Mouse (Mus musculus) embryonic facial prominence, embryonic 15.5 days (tissue): Measurements from ENCODE around the gene Gm498. TPM values are rescaled to one million over a fixed set of nuclear protein-coding genes. Genes with fewer than 3 reads are reported as not detected.

Experiments
- ATAC-seq: fragments of 200-750 bp; cut with Nextera tagmentation; 2 replicates; pipeline ENCODE4 v1.8.0; 2017; ENCODE audit warnings: low read depth, moderate TSS enrichment; ENCODE audit not compliant: insufficient number of reproducible peaks, low FRiP score, low TSS enrichment
- H3K27ac ChIP-seq: fragments of 300-500 bp; sonication (generic); replicated peaks from 2 replicates; pipeline ENCODE4 v1.5.1; 2015; ENCODE audit warnings: mild to moderate bottlenecking, inconsistent platforms
- H3K27me3 ChIP-seq: fragments of 300-500 bp; sonication (generic); 2 replicates; pipeline ENCODE4 v1.6.1; 2015; ENCODE audit warnings: inconsistent platforms
- H3K36me3 ChIP-seq: fragments of 300-500 bp; sonication (generic); 2 replicates; pipeline ENCODE4 v1.6.1; 2015; ENCODE audit warnings: mild to moderate bottlenecking, inconsistent platforms
- H3K4me1 ChIP-seq: fragments of 300-500 bp; sonication (generic); 2 replicates; pipeline ENCODE4 v1.6.1; 2015; ENCODE audit warnings: inconsistent platforms
- H3K4me2 ChIP-seq: fragments of 300-500 bp; sonication (generic); replicated peaks from 2 replicates; pipeline ENCODE4 v1.6.1; 2015; ENCODE audit warnings: mild to moderate bottlenecking, inconsistent platforms
- H3K4me3 ChIP-seq: fragments of 300-500 bp; sonication (generic); replicated peaks from 2 replicates; pipeline ENCODE4 v1.5.1; 2015; ENCODE audit warnings: mild to moderate bottlenecking, inconsistent platforms
- H3K9ac ChIP-seq: fragments of 300-500 bp; sonication (generic); 2 replicates; pipeline ENCODE4 v1.6.1; 2015; ENCODE audit warnings: inconsistent platforms
- H3K9me3 ChIP-seq: fragments of 300-500 bp; sonication (generic); replicated peaks from 2 replicates; pipeline ENCODE4 v1.6.1; 2016; ENCODE audit warnings: inconsistent platforms
- WGBS: fragments of 180-500 bp; shearing (Covaris S2); methylation state at CpG from one replicate; pipeline ENCODE4 v1.1.7; 2015; 5-methylcytosine and 5-hydroxymethylcytosine counted together
- polyA plus RNA-seq: library from polyadenylated mRNA; unstranded; fragments of >200 nt; fragmentation: Nextera tagmentation; extraction: Ambion mirVana; gene quantifications from 2 replicates; pipeline ENCODE4 v1.2.1, GENCODE M21; 2015

The Gm498 gene
- not detected in 2 replicates for polyA plus RNA-seq

DNA sequence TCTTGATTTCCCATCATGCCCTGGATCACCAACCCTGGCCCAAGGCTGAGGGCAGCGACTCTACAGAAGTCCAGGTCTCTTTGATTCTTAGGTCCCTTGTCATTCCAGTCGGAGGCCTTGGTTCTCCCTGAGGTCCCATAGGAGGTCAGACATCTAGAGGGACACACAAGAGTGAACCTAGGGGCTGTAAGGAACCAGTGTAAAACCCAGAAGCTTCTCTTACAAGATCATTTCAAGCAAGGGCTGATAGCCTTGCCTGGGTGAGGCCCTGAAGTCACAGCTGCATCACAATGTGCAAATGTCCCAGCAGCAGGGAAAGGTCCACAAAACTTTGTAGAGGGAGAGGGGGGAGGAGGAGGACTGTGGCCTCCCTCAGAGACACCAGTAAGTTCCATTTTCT, at the start of gene Gm498:
Gm498 (plus strand) TSS at position 301 of the 400 bp plus-strand sequence.
- Histone ChIP-seq H3K4me3 (no peak within 1 kb of the TSS), H3K27ac (no peak within 1 kb of the TSS), H3K4me2 (no peak within 1 kb of the TSS), H3K27me3 (no peaks in the 10 kb centered on the region), H3K9me3 (no peaks in the 10 kb centered on the region), H3K9ac (no peak within 1 kb of the TSS), H3K4me1 (no peaks in the 10 kb centered on the region), H3K36me3 (no peaks in the 10 kb centered on the region)
- no peak for ATAC-seq
- WGBS = 86% methylated on average over 2 of the region's 2 CpGs

DNA sequence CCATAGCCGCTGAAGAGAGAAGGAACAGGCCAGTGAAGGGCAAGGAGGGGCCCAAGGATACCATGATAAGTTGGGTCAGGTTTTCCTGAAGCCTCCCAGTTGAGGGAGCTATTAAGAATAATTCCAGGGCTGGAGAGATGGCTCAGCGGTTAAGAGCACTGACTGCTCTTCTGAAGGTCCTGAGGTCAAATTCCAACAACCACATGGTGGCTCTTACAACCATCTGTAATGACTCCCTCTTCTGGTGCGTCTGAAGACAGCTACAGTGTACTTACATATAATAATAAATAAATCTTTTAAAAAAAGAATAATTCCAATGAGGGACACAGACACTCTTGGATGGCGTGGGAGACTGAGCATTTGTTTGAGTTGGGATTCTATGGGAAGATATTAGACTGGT, 47.4 kb upstream of the Gm498 start:
- H3K36me3 ChIP-seq = peaks cover 35% of the 10 kb centered on the region
- WGBS = 78% methylated on average over 4 of the region's 4 CpGs
- peaks cover 14% of the 10 kb centered on the region for H3K4me1 ChIP-seq
- ATAC-seq = no peak
- H3K4me2 ChIP-seq = no peak overlapping the region
- H3K4me3 ChIP-seq = no peak overlapping the region
- no peak overlapping the region for H3K27ac ChIP-seq
- H3K27me3 ChIP-seq = no peaks in the 10 kb centered on the region
- H3K9ac ChIP-seq = no peak overlapping the region
- H3K9me3 ChIP-seq = no peaks in the 10 kb centered on the region

DNA sequence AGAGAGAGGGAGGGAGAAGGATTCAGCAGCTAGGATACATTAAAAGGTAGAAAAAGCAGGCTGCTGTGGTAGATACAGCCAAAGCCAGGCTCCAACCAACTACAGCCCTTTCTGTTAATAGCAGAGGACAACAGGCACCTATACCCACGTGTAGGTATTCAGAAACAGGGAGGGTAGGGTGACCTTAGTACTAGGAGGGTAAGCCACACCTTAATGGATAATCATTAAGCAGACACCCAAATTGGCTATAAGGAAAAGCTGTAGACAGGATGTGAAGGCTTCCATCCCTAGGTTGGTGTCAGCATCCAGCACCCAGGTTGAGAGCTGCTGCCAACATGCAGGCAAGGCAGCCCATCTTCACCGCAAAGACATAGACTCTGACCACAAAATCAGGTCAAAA, 45.4 kb upstream of the Gm498 start:
- no peak for ATAC-seq
- no peak overlapping the region for H3K4me2 ChIP-seq
- H3K27ac ChIP-seq = no peak overlapping the region
- peaks cover 14% of the 10 kb centered on the region for H3K4me1 ChIP-seq
- WGBS = 93% methylated on average over 2 of the region's 2 CpGs
- H3K4me3 ChIP-seq = no peak overlapping the region
- H3K36me3 ChIP-seq = peaks cover 16% of the 10 kb centered on the region; the same call in 1 of the 2 replicates
- no peaks in the 10 kb centered on the region for H3K9me3 ChIP-seq
- H3K9ac ChIP-seq = no peak overlapping the region
- H3K27me3 ChIP-seq = no peaks in the 10 kb centered on the region

DNA sequence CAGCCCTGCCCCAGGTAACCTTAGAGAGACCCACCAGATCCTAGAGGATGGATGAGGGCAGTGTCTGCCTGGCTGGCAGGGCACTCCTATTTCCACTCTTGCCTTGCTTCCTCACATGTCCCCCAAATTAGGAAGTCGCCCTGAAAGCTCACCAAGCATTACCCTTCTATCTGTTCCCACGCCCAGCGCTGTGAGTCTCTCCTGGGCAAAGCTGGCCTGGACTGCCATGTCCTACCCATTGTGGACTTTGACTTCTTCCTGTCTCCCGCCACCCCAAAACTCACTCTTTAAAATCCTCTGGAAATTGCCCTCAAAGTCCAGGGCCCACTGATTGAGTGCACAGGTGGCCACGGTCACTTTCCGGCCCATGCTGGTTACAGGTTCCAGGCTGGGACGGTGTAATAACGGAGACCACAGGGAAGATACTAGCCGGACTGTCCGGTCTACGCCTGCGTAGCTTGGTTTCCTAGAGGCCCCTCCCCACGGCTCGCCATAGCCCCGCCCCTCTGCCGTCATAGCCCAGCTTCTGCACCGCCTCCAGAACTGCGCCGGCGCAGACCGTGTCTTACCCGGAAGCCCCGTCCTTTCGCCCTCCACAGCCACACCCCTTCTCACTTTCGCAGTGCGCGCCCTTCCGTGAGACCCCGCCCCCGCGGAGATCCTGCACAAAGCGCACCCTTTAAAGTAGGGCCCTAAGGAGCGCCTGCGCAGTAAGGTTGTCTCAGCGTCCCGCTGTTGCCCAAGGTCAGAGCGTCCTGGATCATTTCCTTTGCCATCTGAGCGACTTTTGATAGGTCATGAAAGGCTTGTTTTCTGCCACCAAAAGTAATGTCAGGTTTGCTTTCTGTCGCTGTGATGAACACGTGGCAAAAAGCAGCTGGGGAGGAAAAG, 44.0 kb upstream of the Gm498 start, which contains the start of the genes Nadsyn1 and Dhcr7:
Nadsyn1 (minus strand) TSS at position 475 of the 891 bp plus-strand sequence.
Dhcr7 (plus strand) TSS at position 771 of the 891 bp plus-strand sequence.
- peak within 1 kb of the TSS; percentile 73 for H3K4me2 ChIP-seq
- no peaks in the 10 kb centered on the region for H3K27me3 ChIP-seq
- H3K4me3 ChIP-seq = peak within 1 kb of the TSS; percentile 56
- under 1% methylated on average over 40 of the region's 40 CpGs for WGBS
- H3K27ac ChIP-seq = peak within 1 kb of the TSS; percentile 82
- peak within 1 kb of the TSS; percentile 50 for H3K9ac ChIP-seq
- peak; percentile 99 for ATAC-seq
- no peaks in the 10 kb centered on the region for H3K9me3 ChIP-seq
- H3K4me1 ChIP-seq = peaks cover 14% of the 10 kb centered on the region
- H3K36me3 ChIP-seq = peaks cover 8% of the 10 kb centered on the region; the same call in 1 of the 2 replicates

DNA sequence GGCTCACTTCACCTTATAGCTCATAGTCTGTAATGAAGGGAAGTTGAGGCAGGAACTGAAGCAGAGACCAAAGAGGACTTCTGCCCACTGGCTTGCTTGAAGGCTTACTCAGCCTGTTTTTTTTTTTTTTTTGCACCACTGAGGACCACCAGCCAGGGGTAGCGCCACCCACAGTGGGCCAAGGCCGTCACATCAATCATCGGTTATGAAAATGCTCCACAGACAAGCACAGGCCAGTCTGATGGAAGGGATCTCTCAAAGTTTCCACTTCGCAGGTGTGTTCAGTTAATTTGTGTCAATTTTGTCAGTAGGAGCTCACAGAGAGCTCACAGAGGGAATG, 43.4 kb upstream of the Gm498 start:
- Histone ChIP-seq H3K4me3 (peak overlapping the region; percentile 56), H3K4me1 (peaks cover 14% of the 10 kb centered on the region), H3K9me3 (no peaks in the 10 kb centered on the region), H3K36me3 (peaks cover 6% of the 10 kb centered on the region; the same call in 1 of the 2 replicates), H3K27me3 (no peaks in the 10 kb centered on the region), H3K9ac (peak overlapping the region; percentile 47; the same call in 1 of the 2 replicates), H3K27ac (peak overlapping the region; percentile 82), H3K4me2 (peak overlapping the region; percentile 73)
- peak; percentile 3; the same call in 1 of the 2 replicates for ATAC-seq
- 68% methylated on average over 4 of the region's 4 CpGs for WGBS

DNA sequence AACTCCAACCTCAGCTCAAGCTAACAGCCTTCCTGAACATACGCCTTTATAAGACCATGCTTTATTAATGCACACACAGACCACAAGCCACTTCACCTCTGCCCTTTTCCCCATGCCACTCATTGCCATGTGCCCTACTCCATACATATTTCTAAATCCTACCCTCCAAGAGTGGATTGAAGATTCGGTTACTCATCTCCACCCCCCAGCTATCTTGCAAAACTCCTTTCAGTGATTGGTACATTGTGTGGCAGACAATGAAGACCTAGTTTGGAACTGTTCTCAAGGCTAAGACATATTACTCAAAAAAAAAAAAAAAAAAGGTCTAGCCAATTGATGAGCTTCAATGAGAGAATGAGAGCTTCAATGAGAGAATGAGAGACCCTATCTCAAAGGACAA, 39.7 kb upstream of the Gm498 start:
- Histone ChIP-seq H3K4me1 (peaks cover 29% of the 10 kb centered on the region), H3K9ac (no peak overlapping the region), H3K4me3 (no peak overlapping the region), H3K36me3 (no peaks in the 10 kb centered on the region), H3K27ac (no peak overlapping the region), H3K27me3 (no peaks in the 10 kb centered on the region), H3K9me3 (no peaks in the 10 kb centered on the region), H3K4me2 (no peak overlapping the region)
- no peak for ATAC-seq
- 88% methylated on average over 2 of the region's 2 CpGs for WGBS

DNA sequence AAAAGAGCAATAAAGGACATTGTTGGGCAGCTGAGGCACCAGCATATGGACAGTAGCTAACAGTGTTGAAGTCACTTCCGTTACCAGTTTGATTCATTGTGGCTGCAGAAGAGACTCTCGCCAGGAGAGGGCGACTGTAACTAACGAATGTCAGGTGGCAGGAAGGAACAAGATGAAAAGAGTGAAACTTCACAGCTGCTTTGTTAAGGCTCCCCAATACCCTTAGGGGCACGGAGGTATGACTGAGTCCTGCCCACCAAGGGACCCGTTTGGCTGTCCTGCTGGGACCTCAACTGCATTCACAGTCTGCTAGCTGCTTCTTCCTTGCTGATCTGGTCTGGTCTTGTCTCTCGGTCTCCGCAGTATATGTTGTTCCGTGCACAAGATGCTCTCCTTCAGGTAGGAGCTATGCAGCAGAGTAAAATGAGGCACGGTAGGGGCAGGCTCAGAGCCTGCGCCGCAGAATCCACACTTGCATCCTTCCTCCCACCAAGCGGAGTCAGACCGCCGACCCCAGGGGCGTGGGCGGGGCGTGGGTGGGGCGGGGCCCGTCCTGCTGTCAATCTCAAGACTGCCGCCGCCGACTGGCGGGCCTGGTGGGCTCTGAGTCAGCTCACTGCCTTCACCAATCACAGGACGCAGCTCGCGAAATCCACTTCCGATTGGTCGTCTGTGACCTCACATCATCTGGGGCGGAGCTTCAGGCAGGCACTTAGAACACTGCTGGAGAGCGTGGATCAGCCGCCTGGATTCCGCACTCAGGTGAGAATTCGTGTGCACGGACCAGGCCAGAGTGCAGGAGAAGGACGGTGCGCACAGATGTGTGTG, 36.9 kb upstream of the Gm498 start:
- H3K9me3 ChIP-seq = no peaks in the 10 kb centered on the region
- peak overlapping the region; percentile 63 for H3K9ac ChIP-seq
- peak overlapping the region; percentile 68 for H3K4me3 ChIP-seq
- H3K36me3 ChIP-seq = no peaks in the 10 kb centered on the region
- H3K4me2 ChIP-seq = peak overlapping the region; percentile 91
- peak; percentile 97 for ATAC-seq
- under 1% methylated on average over 37 of the region's 37 CpGs for WGBS
- peaks cover 27% of the 10 kb centered on the region for H3K4me1 ChIP-seq
- peak overlapping the region; percentile 95 for H3K27ac ChIP-seq
- no peaks in the 10 kb centered on the region for H3K27me3 ChIP-seq

DNA sequence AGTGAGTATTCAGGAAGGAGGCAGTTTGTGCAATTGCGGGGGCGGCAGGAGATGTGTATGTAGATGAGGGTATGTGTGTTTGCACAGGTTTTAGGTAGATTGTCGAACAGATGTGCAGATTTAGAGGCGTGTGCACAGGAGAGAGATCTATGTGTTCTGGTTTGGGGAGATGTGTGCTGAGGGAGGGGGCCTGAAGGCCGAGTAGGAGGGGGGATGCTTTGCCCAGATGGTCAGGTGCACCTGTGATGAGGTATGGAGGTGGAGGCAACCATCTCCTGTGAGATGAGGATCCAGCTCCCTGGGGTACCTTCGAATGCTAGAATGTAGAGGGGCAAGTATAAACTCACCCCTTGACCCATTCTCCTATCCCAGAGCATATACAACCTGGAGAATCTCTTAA, 36.2 kb upstream of the Gm498 start:
- peak overlapping the region; percentile 91 for H3K4me2 ChIP-seq
- H3K4me1 ChIP-seq = peaks cover 34% of the 10 kb centered on the region
- ATAC-seq = no peak
- 11% methylated on average over 6 of the region's 6 CpGs for WGBS
- no peaks in the 10 kb centered on the region for H3K27me3 ChIP-seq
- H3K4me3 ChIP-seq = peak overlapping the region; percentile 68
- H3K9me3 ChIP-seq = no peaks in the 10 kb centered on the region
- peak overlapping the region; percentile 74; the same call in 1 of the 2 replicates for H3K27ac ChIP-seq
- H3K9ac ChIP-seq = peak overlapping the region; percentile 63
- H3K36me3 ChIP-seq = no peaks in the 10 kb centered on the region

DNA sequence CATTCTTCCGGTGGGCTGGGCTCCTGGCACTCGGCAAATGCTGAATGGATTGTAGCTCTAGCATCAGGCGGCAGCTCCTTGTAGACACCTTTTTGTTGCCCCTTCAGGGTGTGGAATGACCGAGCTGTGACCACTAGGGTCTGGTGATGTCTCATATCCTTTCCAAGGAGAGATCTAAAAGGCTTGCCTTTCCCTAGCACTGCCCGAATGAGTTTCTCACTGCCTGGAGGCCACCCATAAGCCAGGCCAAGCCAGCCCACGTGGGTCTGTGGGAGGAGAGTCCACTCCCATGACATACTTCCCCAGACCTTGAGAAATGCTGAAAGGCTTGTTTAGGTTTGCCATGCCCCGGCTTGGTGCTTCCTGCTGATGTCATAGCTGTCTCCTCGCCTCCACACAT, 34.4 kb upstream of the Gm498 start:
- no peaks in the 10 kb centered on the region for H3K9me3 ChIP-seq
- no peaks in the 10 kb centered on the region for H3K27me3 ChIP-seq
- H3K4me1 ChIP-seq = peaks cover 34% of the 10 kb centered on the region
- H3K27ac ChIP-seq = 0 out of 2 replicates have a peak overlapping the region, but pooled peaks have one; percentile 17
- H3K4me3 ChIP-seq = no peak overlapping the region
- ATAC-seq = no peak
- peaks cover 7% of the 10 kb centered on the region for H3K36me3 ChIP-seq
- WGBS = 78% methylated on average over 8 of the region's 8 CpGs
- H3K4me2 ChIP-seq = no peak overlapping the region
- H3K9ac ChIP-seq = no peak overlapping the region

DNA sequence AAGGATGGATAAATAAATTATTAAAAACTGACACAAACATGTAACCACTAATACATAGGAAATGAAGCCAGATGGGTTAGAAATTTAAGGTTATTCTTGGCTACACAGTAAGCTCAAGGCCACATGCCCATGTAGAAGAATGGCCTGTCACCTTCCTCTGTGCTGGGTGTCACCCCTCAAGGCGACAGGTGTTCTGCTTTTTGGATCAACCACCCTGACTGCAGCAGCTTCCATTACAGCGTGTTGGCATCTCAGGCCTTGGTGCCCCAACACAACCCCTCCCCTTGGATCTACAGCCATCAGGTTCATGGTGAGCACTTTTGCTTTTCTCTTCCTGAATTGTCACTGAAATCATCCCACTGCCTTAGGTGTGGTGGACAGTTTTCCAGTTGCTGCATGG, 34.0 kb upstream of the Gm498 start:
- ATAC-seq = no peak
- H3K4me2 ChIP-seq = no peak overlapping the region
- H3K9me3 ChIP-seq = no peaks in the 10 kb centered on the region
- no peak overlapping the region for H3K4me3 ChIP-seq
- no peak overlapping the region for H3K9ac ChIP-seq
- H3K27me3 ChIP-seq = no peaks in the 10 kb centered on the region
- peaks cover 34% of the 10 kb centered on the region for H3K4me1 ChIP-seq
- H3K36me3 ChIP-seq = peaks cover 11% of the 10 kb centered on the region
- WGBS = 89% methylated on average over 2 of the region's 2 CpGs
- H3K27ac ChIP-seq = no peak overlapping the region

DNA sequence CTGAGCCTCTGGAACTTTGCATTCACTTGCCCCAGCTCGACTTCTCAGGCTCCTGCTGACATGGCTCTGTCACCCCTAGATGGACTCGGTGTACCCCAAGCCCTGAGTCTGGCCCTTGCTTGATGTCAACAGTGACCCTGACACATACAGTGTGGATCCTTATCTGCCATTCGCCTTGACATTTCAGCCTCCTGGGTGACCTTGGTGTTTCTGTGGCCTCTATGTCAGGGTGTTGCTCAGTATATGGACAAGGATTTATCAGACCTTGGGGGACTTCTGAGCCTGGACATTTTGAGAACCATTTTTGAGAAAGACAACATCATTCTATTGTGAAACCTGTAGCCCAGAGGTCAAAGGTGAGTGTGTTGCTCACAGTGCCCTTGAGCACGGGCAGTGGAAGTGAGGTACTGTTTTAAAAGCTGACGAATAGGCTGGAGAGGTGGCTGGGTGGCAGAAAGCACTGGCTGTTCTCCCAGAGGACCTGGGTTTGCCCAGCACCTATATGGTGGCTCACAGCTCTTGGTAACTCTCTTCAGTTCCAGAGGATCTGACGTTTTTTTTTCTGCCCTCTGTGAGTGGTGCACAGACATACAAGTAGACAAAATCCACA, 33.0 kb upstream of the Gm498 start:
- 81% methylated on average over 6 of the region's 6 CpGs for WGBS
- no peak overlapping the region for H3K9ac ChIP-seq
- H3K36me3 ChIP-seq = peaks cover 21% of the 10 kb centered on the region
- H3K4me1 ChIP-seq = peaks cover 34% of the 10 kb centered on the region
- H3K27ac ChIP-seq = no peak overlapping the region
- H3K9me3 ChIP-seq = no peaks in the 10 kb centered on the region
- ATAC-seq = no peak
- H3K27me3 ChIP-seq = no peaks in the 10 kb centered on the region
- H3K4me3 ChIP-seq = no peak overlapping the region
- no peak overlapping the region for H3K4me2 ChIP-seq
